Mouse (Mus musculus): ENCODE measurements at regions not wholly inside any gene's neighbourhood (a gene's known extent, or its start where the extent isn't known, plus 50 kb on each side); places are given as distances from the start of the nearest gene placed in this dataset.

DNA sequence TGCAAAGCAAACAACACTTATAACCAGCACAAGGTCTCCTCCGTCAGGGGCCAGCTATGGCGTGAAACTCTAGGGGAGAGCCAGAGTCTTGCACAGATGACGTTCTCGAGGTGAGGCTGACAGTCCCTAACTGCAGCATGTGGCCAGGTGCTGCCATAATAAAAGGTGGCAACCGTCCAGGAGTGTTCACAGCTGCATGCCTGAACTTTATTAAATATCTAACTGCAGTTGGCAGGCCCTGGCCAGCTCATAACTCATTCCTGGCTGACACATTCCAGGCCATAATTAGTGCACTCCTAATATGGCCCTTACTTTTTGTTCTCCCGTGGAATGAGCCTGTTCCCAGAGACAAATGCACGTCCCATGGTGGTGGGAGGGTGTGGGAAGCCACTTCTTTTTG lies 169.6 kb downstream of the Gas1 start:
- DNase-seq (ENCODE audit: extremely low spot score, low spot score), result no peak

GRCm38 (mm10) chr13:60007031-60007430 lies 170.1 kb downstream of the Gas1 start:
- DNase-seq (ENCODE audit: extremely low spot score, low spot score), result no peak

GRCm38 (mm10) chr13:60004611-60005010 lies 172.6 kb downstream of the Gas1 start:
- no peak for DNase-seq (ENCODE audit: extremely low spot score, low spot score)

GRCm38 (mm10) chr13:60002098-60002497 lies 175.1 kb downstream of the Gas1 start:
- no peak for DNase-seq (ENCODE audit: extremely low spot score, low spot score)

DNA sequence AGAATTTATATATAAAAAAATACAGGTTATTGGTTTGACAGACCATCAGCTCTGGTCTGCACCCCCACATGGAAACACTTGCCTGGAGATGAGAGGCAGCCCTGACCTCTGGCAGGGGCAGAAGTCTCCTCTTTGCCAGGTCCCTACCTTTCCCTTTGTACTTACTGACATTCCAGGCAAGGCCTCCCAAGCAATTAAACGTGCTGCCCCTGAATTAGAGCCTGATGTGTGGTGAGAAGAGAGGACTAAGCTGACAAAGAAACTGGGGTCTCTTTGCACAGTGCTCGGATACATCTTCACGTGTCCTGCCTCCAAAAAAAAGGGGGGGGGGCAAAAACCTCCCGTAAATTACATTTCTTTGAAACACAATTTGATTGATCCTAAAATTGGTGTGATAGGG lies 175.5 kb downstream of the Gas1 start:
- no peak for DNase-seq (ENCODE audit: extremely low spot score, low spot score)

DNA sequence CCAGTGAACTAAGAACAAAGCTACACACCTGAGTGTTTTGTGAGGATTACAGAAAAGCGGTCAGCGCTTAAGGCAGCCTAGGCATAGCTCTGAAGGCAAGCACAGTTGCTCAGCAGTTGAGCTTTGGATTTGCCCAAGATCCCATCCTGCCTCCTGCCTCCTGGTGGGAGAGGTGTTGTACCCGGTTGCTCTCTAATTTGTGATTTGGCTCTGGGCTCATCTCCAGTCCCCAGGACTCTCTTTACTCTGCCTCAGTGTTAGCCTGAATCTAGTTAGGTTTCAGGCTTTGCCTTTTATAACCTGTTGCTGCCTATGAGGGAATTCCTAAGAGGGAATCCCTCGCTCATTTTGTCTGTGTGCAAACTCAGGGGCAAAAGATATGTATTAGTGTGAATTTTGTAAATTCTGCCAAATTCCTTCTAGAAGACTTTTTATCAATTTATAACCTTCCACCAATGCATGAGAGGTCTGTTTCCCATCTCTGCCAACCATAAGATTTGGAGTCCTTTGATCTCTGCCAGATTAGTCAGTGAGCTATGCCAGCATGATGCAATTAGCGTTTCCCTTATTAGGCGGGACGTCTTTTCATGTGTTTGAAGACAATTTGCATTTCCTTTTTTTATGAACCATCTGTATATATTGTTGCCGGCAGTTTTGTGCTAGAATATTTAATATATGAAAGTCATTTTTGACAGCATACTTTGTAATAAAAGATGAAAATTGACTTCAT lies 176.4 kb downstream of the Gas1 start:
- no peak for DNase-seq (ENCODE audit: extremely low spot score, low spot score)

- DNase-seq (ENCODE audit: extremely low spot score, low spot score), result no peak
Measured at GRCm38 (mm10) chr13:59997431-59997830, 174.5 kb upstream of the Tut7 start.

GRCm38 (mm10) chr13:59996146-59996814 lies 173.3 kb upstream of the Tut7 start:
- DNase-seq (ENCODE audit: extremely low spot score, low spot score), result no peak

GRCm38 (mm10) chr13:59992780-59993501 lies 170.0 kb upstream of the Tut7 start:
- DNase-seq (ENCODE audit: extremely low spot score, low spot score), result no peak

DNA sequence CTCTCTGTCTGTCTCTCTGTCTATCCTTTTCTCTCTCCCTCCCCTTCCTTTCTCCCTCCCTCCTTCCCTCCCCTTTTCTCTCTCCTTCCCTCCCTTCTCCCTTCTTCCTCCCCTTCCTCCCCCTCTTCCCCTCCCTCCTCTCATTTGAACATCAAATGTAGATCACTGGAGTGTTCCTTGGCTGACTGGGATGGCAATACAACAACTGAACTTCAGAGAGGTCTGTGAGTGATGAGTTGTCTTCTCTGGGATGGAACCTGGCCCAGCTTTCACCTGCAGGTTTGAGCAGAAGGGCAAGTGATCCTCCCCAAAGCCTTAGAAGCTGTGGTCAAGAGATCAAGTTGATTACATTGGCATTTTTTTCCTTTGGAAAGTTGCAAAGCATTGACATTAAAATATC lies 169.4 kb upstream of the Tut7 start:
- no peak for DNase-seq (ENCODE audit: extremely low spot score, low spot score)

DNA sequence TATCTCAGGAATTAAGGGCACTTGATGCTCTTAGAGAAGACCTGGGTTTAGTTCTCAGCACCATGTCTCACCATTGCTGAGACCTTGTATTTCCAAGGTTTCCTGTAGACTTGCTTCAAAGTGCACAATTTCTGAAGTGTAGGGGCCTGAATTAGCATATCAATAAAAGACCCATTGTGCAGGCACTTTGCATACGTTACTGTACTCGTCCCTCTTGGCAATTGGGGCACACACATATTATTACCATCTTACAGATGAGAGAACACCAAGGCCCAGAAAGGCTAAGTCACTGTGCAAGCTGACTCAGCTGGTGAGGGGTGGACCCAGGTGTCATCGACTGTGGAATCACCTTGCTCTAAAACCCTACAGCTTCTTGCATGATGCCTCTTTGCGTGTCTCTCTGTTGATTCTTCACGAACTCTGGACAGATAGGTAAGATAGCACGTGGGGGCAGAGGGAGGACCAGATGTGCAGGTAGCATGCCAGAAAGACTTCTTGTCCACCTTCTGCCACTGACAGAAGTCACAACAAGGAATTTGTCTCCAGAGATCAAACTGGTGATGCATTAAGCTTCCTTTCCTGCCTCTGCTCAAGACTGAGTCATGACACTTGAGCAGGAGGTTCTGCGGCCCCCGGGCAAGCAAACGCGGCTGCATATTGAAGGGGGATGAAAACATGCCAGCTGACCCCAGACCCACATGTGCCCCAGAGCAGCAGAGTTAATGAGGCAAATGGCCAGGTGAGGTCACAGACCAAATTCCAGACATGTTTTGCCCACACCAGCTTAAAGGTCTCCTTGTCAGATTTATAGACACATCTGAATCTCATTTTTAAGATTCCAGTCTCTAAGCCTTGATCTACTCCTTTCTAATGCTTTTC lies 167.7 kb upstream of the Tut7 start:
- peak; percentile 46 for DNase-seq (ENCODE audit: extremely low spot score, low spot score)

DNA sequence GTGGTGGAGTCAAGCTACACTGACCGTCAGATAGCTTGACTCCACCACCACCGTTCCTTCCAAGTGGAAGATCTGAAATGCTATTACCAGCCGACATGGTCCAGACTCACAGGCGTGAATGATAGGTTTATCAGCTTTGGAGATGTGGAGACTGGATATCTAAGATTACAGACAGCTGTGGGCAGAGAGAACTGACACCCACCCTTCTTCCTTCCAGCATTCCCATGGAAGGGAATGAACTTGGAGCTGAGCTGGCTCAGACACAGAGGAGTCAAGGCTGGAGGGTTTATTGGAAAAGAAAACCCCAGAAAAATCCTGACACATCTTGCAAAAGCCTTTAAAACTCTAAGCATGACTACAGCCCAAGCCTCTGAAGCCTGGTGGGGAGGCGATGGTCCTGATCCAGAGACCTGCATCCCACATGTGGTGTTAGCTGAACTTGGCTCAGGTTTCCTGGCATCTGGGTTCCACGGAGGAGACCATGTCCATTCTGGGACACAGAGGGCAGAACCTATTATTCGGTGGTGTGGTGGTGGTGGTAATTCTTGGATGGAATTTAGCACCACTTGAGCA lies 165.5 kb upstream of the Tut7 start:
- DNase-seq (ENCODE audit: extremely low spot score, low spot score), result no peak

GRCm38 (mm10) chr13:59976425-59976824 lies 153.5 kb upstream of the Tut7 start:
- no peak for DNase-seq (ENCODE audit: extremely low spot score, low spot score)

DNA sequence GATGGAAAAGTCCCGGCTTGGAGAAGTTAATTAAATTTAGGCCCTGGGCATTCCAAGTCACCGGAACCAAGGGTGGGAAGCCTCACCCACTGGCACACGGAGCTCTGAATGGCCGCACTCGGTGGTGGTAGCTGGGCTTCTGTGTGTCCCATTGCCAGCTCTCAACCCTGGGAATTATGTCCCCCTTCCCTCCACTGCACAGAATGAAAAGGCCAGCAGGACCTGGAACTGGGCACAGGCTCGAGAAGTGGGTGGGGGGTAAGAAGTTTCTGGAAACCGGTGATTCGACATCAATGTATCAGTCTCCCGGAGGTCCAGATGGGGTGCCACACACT lies 149.1 kb upstream of the Tut7 start:
- DNase-seq (ENCODE audit: extremely low spot score, low spot score), result no peak

DNA sequence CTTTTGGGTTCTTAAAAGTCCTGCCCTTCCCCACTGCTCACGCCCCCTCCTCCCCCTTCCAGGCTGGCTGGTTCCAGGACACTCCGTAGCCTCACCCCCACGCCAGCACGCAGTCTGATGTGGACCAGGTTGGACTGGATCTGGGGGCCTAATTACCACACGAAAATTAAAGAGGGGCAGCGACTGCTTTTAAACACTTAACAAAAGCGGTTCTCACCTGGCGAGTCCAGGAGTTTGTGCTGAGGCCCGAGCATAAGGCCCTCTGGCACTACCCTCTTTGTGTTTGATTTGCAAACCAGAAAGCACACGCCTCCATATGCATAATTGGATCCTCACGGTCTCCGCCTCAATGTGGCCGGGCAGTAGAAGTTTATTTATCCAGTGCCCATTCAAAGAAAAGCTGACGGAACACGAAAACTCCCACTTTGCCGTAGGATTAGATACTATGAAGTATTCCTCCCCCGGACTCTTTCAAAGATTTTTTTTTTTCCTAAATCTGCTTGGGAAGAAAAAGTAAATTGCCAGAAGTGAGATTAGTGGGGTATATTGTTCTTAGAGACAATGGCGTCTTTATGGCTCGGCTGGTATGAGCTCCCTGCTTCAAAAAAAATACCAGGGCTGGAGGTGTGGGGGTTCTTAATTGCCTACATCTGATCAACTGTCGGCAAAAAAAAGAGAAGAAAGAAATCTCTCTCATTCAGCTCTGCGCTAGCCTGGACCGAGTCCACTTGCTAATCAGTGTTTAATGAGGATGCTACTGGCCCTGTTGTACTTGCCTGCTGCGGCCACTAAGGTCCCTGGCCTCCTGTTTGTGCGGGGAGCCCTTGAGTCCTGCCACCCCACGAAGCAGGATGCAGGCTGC lies 148.5 kb upstream of the Tut7 start:
- peak; percentile 66 for DNase-seq (ENCODE audit: extremely low spot score, low spot score)

- no peak for DNase-seq (ENCODE audit: extremely low spot score, low spot score)
Measured at GRCm38 (mm10) chr13:59970430-59970829, 147.5 kb upstream of the Tut7 start.

DNA sequence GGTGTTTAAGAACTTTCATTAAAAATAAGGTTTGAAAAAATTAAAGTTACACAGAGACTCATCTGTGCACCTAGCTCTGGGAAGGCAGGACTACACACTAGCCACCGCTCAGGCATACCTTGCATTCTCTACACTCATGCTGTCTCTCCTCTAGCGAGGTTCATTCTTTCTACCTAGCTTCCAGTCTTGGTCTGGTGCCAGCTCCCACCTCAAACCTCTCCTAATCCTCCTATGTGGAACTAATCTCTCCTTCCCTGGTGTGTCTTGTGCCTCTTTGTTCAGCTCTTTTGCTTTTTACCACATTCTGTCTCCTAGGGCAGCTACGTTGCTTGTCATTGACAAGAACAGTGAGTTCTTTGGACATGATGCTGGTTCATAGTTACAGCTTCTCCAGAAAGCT lies 146.5 kb upstream of the Tut7 start:
- no peak for DNase-seq (ENCODE audit: extremely low spot score, low spot score)

- no peak for DNase-seq (ENCODE audit: extremely low spot score, low spot score)
Measured at GRCm38 (mm10) chr13:59968584-59969240, 145.8 kb upstream of the Tut7 start.

DNA sequence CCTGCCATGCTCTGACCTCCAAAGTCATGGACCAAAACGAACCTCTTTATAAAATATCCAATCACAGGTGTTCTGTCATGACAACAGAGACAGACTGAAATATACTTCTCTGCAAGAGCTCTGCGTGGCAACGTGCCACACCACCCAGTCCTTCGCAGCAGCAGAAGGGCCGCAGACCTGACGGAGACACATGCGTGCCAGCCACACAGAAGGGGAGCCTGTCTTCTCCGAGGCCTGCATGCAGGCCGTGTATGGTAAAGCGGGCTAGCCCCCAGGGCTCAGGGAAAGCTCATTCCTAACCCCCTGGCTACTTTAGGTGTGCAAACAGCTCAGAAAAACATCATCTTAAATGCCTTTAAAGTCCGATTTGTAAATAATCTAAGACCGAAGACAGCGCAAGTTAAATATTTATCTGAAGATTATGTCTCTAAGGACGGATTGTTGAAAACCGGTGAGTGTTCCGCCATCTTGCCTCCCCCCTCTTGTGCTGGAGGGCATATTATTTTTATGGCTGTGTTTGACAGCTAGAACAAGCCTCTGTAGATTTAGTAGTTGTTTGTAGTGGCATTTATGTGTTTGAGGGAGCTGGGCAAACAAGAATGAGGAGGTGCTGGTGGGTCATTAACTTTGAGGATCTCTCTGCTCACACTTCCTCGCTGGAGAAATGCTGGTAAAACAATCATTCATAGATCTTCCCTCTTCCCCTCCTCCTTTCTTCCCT lies 143.7 kb upstream of the Tut7 start:
- DNase-seq (ENCODE audit: extremely low spot score, low spot score), result no peak
